Mouse (Mus musculus): ENCODE data around the gene Sfswap.
"Not testable (repeated sequence)": the region's sequence is repeated elsewhere in the genome, so short reads cannot be mapped to it uniquely, and the experiment has no call there.

Gene Sfswap

GRCm38 (mm10) chr5:129586016-129586415, 85.0 kb downstream of the Sfswap start:
- DNase-seq (ENCODE audit: low spot score) = peak; percentile 73

GRCm38 (mm10) chr5:129586471-129586870, 85.5 kb downstream of the Sfswap start:
- no peak for DNase-seq (ENCODE audit: low spot score)

- DNase-seq (ENCODE audit: low spot score) = no peak
Observed at GRCm38 (mm10) chr5:129590915-129591314, 89.9 kb downstream of the Sfswap start.

- peak; percentile 71 for DNase-seq (ENCODE audit: low spot score)
Observed at GRCm38 (mm10) chr5:129594116-129595114, 93.4 kb downstream of the Sfswap start.

GRCm38 (mm10) chr5:129602071-129602487, 101.1 kb downstream of the Sfswap start:
- no peak for DNase-seq (ENCODE audit: low spot score)

GRCm38 (mm10) chr5:129607476-129607875, 106.5 kb downstream of the Sfswap start:
- no peak for DNase-seq (ENCODE audit: low spot score)

GRCm38 (mm10) chr5:129611060-129611459, 110.0 kb downstream of the Sfswap start:
- peak; percentile 27 for DNase-seq (ENCODE audit: low spot score)

- DNase-seq (ENCODE audit: low spot score) = not testable (repeated sequence)
Observed at GRCm38 (mm10) chr5:129620600-129620999, 119.6 kb downstream of the Sfswap start.
